Mouse (Mus musculus): ENCODE data around the gene Aaed1. TPM values are rescaled to one million over a fixed set of nuclear protein-coding genes. Genes with fewer than 3 reads are reported as not detected.

Aaed1 gene
- total and polyA plus RNA-seq, 3 experiments = 4.2 to 29.9 (median 16.0) TPM

- peaks cover 14% of the 10 kb centered on the region for H3K4me1 ChIP-seq (ENCODE audit: insufficient read depth, low read depth, low read length)
- DNase-seq (ENCODE audit: low spot score) (no peak), ATAC-seq (ENCODE audit: extremely low read depth, insufficient number of reproducible peaks, low FRiP score, poor library complexity, severe bottlenecking) (no peak)
- H3K9me3 ChIP-seq (replicated peaks) = no peaks in the 10 kb centered on the region
- no peaks in the 10 kb centered on the region for H3K36me3 ChIP-seq (replicated peaks)
- H3K4me3 ChIP-seq (ENCODE audit: low read depth, low read length) = no peak overlapping the region
- H3K27me3 ChIP-seq (ENCODE audit: insufficient read depth, low read length) = no peaks in the 10 kb centered on the region
- TF ChIP-seq TAL1 (conservative IDR thresholded peaks at IDR 0.05; ENCODE audit: low read depth, low read length) (no peak), POLR2AphosphoS5 (IDR thresholded peaks at IDR 0.05; ENCODE audit: insufficient replicate concordance, low read depth, low read length) (no peak), GATA1 (IDR thresholded peaks at IDR 0.05; ENCODE audit: borderline replicate concordance, low read length) (no peak), CTCF (IDR thresholded peaks at IDR 0.05; ENCODE audit: low read depth, low read length) (no peak), GATA2 (IDR thresholded peaks at IDR 0.05; ENCODE audit: borderline replicate concordance, low read depth, low read length) (no peak)
These were observed 58.8 kb downstream of the Aaed1 start for GRCm38 (mm10) chr13:64253697-64254096.

GRCm38 (mm10) chr13:64252147-64252546 is 60.4 kb downstream of the Aaed1 start:
- no peak overlapping the region for H3K4me3 ChIP-seq (ENCODE audit: low read depth, low read length)
- TF ChIP-seq POLR2AphosphoS5 (IDR thresholded peaks at IDR 0.05; ENCODE audit: insufficient replicate concordance, low read depth, low read length) (no peak), CTCF (IDR thresholded peaks at IDR 0.05; ENCODE audit: low read depth, low read length) (no peak), GATA2 (IDR thresholded peaks at IDR 0.05; ENCODE audit: borderline replicate concordance, low read depth, low read length) (no peak), TAL1 (conservative IDR thresholded peaks at IDR 0.05; ENCODE audit: low read depth, low read length) (no peak), GATA1 (IDR thresholded peaks at IDR 0.05; ENCODE audit: borderline replicate concordance, low read length) (no peak)
- DNase-seq (ENCODE audit: low spot score) (no peak), ATAC-seq (ENCODE audit: extremely low read depth, insufficient number of reproducible peaks, low FRiP score, poor library complexity, severe bottlenecking) (0 out of 2 replicates have a peak, but pooled peaks have one; percentile 9)
- H3K9me3 ChIP-seq (replicated peaks) = no peaks in the 10 kb centered on the region
- H3K36me3 ChIP-seq (replicated peaks) = no peaks in the 10 kb centered on the region
- H3K4me1 ChIP-seq (ENCODE audit: insufficient read depth, low read depth, low read length) = peaks cover 25% of the 10 kb centered on the region
- H3K27me3 ChIP-seq (ENCODE audit: insufficient read depth, low read length) = peaks cover 3% of the 10 kb centered on the region; the same call in 1 of the 2 replicates

- H3K9me3 ChIP-seq (replicated peaks) = no peaks in the 10 kb centered on the region
- peaks cover 25% of the 10 kb centered on the region for H3K4me1 ChIP-seq (ENCODE audit: insufficient read depth, low read depth, low read length)
- no peak overlapping the region for H3K4me3 ChIP-seq (ENCODE audit: low read depth, low read length)
- no peak for DNase-seq (ENCODE audit: low spot score)
- peaks cover 3% of the 10 kb centered on the region; the same call in 1 of the 2 replicates for H3K27me3 ChIP-seq (ENCODE audit: insufficient read depth, low read length)
- ATAC-seq (ENCODE audit: extremely low read depth, insufficient number of reproducible peaks, low FRiP score, poor library complexity, severe bottlenecking) = no peak
- TF ChIP-seq GATA2 (IDR thresholded peaks at IDR 0.05; ENCODE audit: borderline replicate concordance, low read depth, low read length) (no peak), TAL1 (conservative IDR thresholded peaks at IDR 0.05; ENCODE audit: low read depth, low read length) (no peak)
- no peaks in the 10 kb centered on the region for H3K36me3 ChIP-seq (replicated peaks)
These were observed 62.1 kb downstream of the Aaed1 start for GRCm38 (mm10) chr13:64250363-64250762.

- peak overlapping the region; percentile 70 for H3K4me3 ChIP-seq (ENCODE audit: low read depth, low read length)
- DNase-seq (ENCODE audit: low spot score) (peak; percentile 68), ATAC-seq (ENCODE audit: extremely low read depth, insufficient number of reproducible peaks, low FRiP score, poor library complexity, severe bottlenecking) (peak; percentile 74)
- H3K36me3 ChIP-seq (replicated peaks) = no peaks in the 10 kb centered on the region
- TF ChIP-seq CTCF (IDR thresholded peaks at IDR 0.05; ENCODE audit: low read depth, low read length) (peak; percentile 73), GATA2 (IDR thresholded peaks at IDR 0.05; ENCODE audit: borderline replicate concordance, low read depth, low read length) (no peak)
- no peaks in the 10 kb centered on the region for H3K9me3 ChIP-seq (replicated peaks)
- peaks cover 25% of the 10 kb centered on the region for H3K4me1 ChIP-seq (ENCODE audit: insufficient read depth, low read depth, low read length)
- H3K27me3 ChIP-seq (ENCODE audit: insufficient read depth, low read length) = peaks cover 3% of the 10 kb centered on the region; the same call in 1 of the 2 replicates
These were observed 63.6 kb downstream of the Aaed1 start for GRCm38 (mm10) chr13:64248775-64249524.

- H3K4me1 ChIP-seq (ENCODE audit: insufficient read depth, low read depth, low read length) = peaks cover 25% of the 10 kb centered on the region
- TF ChIP-seq GATA2 (IDR thresholded peaks at IDR 0.05; ENCODE audit: borderline replicate concordance, low read depth, low read length) = no peak
- TF ChIP-seq POLR2AphosphoS5 (IDR thresholded peaks at IDR 0.05; ENCODE audit: insufficient replicate concordance, low read depth, low read length) = no peak
- no peak for TF ChIP-seq GATA1 (IDR thresholded peaks at IDR 0.05; ENCODE audit: borderline replicate concordance, low read length)
- peaks cover 6% of the 10 kb centered on the region; the same call in 1 of the 2 replicates for H3K27me3 ChIP-seq (ENCODE audit: insufficient read depth, low read length)
- DNase-seq (ENCODE audit: low spot score) = peak; percentile 58
- H3K36me3 ChIP-seq (replicated peaks) = no peaks in the 10 kb centered on the region
- peak overlapping the region; percentile 70 for H3K4me3 ChIP-seq (ENCODE audit: low read depth, low read length)
- no peaks in the 10 kb centered on the region for H3K9me3 ChIP-seq (replicated peaks)
- ATAC-seq (ENCODE audit: extremely low read depth, insufficient number of reproducible peaks, low FRiP score, poor library complexity, severe bottlenecking) = peak; percentile 92
These were observed 64.2 kb downstream of the Aaed1 start for GRCm38 (mm10) chr13:64248161-64248774.

GRCm38 (mm10) chr13:64246106-64246505 is 66.4 kb downstream of the Aaed1 start:
- peaks cover 14% of the 10 kb centered on the region for H3K4me1 ChIP-seq (ENCODE audit: insufficient read depth, low read depth, low read length)
- TF ChIP-seq TAL1 (conservative IDR thresholded peaks at IDR 0.05; ENCODE audit: low read depth, low read length) (no peak), GATA2 (IDR thresholded peaks at IDR 0.05; ENCODE audit: borderline replicate concordance, low read depth, low read length) (no peak), CTCF (IDR thresholded peaks at IDR 0.05; ENCODE audit: low read depth, low read length) (no peak), POLR2AphosphoS5 (IDR thresholded peaks at IDR 0.05; ENCODE audit: insufficient replicate concordance, low read depth, low read length) (no peak), GATA1 (IDR thresholded peaks at IDR 0.05; ENCODE audit: borderline replicate concordance, low read length) (no peak)
- H3K4me3 ChIP-seq (ENCODE audit: low read depth, low read length) = no peak overlapping the region
- H3K36me3 ChIP-seq (replicated peaks) = no peaks in the 10 kb centered on the region
- no peak for DNase-seq (ENCODE audit: low spot score)
- no peak for ATAC-seq (ENCODE audit: extremely low read depth, insufficient number of reproducible peaks, low FRiP score, poor library complexity, severe bottlenecking)
- H3K27me3 ChIP-seq (ENCODE audit: insufficient read depth, low read length) = peaks cover 6% of the 10 kb centered on the region; the same call in 1 of the 2 replicates
- H3K9me3 ChIP-seq (replicated peaks) = no peaks in the 10 kb centered on the region

Data from G1E (cell line).